Mouse (Mus musculus) cerebellum, adult 2 months (tissue): ENCODE data around the gene Cfd.

Source experiments
- CTCF ChIP-seq: fragments of 200-500 bp; IDR thresholded peaks from 2 replicates; pipeline ENCODE4 v1.5.1; 2011; ENCODE audit warnings: low read depth, mild to moderate bottlenecking, control low read depth, low read length, moderate library complexity, borderline replicate concordance; ENCODE audit not compliant: insufficient read depth
- POLR2A ChIP-seq: fragments of 200-500 bp; IDR thresholded peaks from 2 replicates; pipeline ENCODE4 v1.6.1; 2011; ENCODE audit warnings: low read length, control low read depth, borderline replicate concordance; ENCODE audit not compliant: insufficient read depth

DNA sequence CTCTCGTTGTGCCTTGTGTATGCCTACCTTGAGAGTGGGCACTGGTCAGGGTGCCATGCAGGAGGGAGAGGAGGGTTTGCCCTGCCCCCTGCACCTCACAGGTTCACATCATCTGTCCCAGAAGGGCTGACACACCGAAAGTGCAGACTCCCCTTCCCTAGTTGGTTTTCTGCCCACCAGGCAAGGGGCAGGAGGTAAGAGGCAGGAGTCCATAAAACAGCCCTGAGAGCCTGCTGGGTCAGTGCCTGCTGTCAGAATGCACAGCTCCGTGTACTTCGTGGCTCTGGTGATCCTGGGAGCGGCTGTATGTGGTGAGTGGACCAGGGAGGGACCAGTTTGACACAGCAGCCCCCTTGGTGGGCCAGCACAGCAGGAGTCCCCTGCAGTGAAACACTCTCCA lies at the start of gene Cfd:
- TF ChIP-seq CTCF (no peak), POLR2A (no peak)
